Mouse (Mus musculus) adrenal gland, adult (tissue): ENCODE measurements at regions not wholly inside any gene's neighbourhood (a gene's known extent, or its start where the extent isn't known, plus 50 kb on each side); places are given as distances from the start of the nearest gene placed in this dataset.

Experiments used
- DNase-seq, 2 experiments: peaks; one replicate each; pipeline ENCODE4 v3.0.0; 2022 to 2023; ENCODE audit warnings: low spot score in 1 of 2; ENCODE audit not compliant: inconsistent age in 2 of 2

DNA sequence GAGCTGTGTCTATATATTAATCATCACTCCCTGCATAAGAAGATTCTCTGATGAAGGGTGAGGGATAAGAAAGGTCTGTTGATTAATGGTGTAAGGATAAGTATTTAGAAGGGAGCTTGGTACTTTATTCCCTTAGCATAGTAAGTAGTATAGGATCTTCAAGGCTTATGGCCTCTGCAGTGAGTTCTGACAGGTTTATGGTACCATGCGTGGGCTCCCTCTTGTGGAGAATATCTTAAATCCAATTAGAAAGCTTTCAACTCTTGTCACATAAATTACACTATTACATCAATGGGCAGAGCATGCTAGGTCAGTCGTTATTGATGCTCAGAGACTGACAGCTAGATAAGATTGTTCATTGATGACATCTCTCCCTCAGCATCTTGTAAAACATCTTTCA, 112.7 kb upstream of the Grin3a start:
- DNase-seq, result peak in 1 of 2 experiments; percentile 61

DNA sequence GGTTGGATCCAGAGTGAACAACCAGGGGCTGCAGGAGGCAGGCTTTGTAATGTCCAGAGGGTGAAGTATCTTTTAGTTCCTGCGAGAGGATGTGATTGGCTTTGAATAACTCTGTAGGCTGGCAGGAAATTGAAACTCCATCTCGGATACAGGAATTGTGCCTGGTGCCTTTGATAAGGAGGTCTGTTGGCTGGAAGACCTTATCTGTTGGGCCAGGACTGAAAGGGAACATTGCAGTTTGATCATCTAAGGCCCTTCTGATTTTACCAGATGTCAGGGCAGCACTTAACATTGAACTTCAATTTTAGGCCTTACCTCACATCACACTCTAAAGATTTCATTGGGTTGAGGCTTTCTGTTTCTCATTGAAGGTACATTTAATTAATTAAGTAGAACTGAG, 111.3 kb upstream of the Grin3a start:
- no peak for DNase-seq

DNA sequence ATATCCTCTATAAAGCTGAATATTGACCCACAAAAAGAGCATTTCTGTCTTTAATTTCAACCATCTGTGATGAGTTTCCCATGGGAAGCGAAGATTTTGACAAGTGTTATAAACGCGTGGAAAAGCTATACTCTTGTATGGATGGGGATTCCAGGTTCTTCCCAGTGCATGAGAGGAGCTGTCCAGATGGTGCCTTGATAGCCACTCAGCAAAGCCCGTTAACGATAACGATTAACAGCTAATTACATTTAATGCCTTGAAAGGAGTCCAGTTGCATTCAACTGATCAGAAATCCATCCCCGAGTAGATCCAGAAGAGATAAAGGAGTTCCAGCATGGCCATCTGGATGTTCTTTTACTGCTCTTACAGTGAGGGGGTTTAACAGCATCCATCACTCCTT, 100.8 kb upstream of the Grin3a start:
- no peak for DNase-seq

DNA sequence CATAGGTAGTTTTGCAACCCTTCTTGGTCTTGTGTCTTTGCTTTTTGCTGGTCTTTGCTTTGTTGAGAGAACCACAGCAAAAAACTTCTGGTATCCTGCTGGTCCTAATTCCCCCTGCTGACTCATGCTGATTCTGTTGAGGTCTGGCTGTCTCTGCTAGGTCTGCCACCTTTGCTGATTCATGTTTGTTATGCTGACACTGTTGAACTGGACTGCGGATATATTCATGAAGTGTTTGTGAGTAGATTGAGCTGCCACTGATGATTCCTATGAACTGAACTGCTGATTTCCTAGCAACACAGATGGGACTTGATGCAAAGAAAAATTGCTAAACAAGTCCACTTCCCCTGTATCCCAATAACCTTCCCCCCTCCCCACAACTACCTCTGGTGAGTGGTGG, 91.9 kb upstream of the Grin3a start:
- DNase-seq, result no peak

DNA sequence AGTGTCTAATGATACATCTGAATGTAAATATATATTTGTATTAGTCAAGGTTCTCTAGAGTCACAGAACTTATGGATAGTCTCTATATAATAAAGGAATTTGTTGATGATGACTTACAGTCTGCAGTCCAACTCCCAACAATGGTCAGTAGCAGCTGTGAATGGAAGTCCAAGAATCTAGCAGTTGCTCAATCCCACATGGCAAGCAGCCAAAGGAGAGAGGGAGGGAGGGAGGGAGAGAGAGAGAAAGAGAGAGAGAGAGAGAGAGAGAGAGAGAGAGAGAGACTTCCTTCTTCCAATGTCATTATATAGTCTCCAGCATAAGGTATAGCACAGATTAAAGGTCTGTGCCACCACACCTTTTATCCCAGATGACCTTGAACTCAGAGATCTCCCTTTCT, 84.1 kb upstream of the Grin3a start:
- peak in 1 of 2 experiments; percentile 53 for DNase-seq

DNA sequence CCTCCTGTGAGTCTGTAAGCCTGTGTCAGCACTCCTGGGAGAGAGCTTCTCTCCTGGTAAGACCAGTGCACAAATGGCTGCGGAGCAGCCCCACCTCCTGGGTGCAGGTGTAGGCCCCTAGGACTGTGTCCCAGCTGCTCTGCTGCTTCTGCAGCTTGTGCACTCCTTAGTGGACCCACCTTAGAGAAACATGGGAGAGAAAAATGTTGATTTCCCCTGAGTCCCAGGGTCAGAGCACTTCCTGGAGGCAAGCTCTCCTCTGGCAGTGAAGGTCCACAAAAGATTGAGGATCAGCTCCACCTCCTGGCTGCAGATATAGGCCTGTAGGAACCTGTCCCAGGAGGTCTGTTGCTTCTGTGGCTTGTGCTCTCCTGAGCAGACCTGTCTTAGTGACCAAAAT, 81.5 kb upstream of the Grin3a start:
- DNase-seq, result no peak

DNA sequence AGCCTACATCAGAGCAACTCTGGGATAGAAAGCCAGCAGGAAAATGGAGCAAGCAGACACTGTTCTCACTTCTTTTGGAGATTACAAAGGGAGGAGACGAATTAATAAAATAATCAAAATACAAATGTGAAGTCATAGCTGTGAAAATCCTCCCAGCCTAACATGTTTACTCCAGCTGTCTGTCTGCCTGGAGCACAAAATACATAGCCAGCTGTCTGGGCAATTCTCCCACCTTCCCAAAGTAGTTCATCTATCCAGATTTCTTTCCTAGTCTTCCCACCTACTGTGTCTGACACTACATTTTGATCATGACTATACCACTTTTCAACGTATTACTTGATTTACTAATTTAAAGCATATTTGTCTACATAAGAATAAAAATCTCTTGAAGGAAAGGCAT, 68.7 kb upstream of the Grin3a start:
- no peak for DNase-seq

DNA sequence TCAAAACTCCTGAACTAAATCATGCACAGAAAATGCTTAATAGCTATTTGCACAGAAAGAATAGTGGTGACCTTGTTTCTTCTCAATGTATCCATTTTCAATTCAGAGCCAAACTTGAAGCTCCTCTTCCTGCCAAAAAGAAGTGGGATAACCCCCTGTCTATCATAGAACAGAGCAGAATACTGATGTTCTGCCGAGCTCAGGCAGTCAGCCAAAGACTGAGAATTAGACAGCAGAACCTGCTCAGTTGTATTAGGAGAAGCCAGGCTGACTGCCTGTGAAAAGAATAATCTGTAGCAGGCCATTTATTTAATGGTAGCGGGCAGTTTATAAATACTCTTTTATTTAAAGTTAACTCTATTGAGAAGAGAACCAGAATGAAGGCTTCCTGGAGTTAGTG, 68.1 kb upstream of the Grin3a start:
- DNase-seq, result no peak
